Mouse (Mus musculus): ENCODE measurements around the gene Sgcd. TPM values are rescaled to one million over a fixed set of nuclear protein-coding genes. Genes with fewer than 3 reads are reported as not detected.

The Sgcd gene
- not detected for polyA plus RNA-seq (2014; fragmentation: Illumina TruSeq; extraction: RNeasy Lipid Tissue Mini Kit (QIAGEN cat#74804); ENCODE audit: low read depth, low replicate concordance)

DNA sequence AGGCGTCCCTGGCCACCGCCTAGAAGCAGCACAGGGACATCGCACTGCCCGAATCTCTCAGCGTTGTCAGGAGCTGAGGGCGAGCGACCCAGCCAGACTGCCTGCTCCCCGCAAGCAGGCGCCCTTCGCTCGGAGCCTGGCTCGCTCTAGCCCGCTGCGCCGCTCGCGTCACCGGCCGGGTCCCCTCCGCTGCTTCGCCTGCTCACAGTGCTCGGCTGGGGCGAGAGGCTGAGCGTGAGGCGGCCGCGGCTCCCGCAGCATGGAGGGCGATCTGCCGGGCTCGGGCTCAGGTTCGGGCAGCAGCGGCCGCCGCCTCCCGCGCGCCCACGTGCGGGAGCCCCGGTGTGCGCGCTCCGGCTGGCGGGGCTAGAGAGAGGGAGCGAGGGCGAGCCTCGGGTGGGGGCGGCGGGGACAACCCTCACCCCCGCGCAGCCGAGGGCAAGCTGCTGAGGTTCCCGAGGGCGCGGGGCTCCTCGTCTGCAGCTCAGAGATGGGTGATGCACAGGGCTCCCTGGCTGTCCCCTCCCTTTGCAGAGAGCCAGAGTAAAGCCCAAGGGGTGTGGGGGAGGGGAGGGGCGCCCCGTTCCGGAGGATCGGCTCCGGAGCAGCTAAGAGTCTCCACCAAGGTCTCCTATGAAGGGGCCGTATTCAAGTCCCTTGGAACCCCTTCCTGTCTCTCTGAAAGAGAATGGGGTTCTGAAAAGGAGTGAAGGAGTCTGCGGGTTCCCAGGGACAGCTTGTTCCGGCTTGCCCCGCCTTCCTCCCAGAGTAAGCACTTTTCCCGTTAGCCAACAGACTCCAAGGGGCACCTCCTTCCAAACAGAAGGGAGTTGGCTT is at the start of gene Sgcd:
Gene Sgcd (minus strand): TSS at position 273 of the 837 bp plus-strand sequence.

All from liver, adult 10 weeks (tissue).